Mouse (Mus musculus) R1 (cell line): ENCODE measurements around the gene Ext2.
A peak's percentile ranks its signal among the peaks of the same experiment; 100 is the strongest.

Experiments used
- DNase-seq: peaks from one replicate; pipeline ENCODE4 v3.0.0-alpha.2; 2018; ENCODE audit warnings: low read depth, low spot score

Gene Ext2

GRCm38 (mm10) chr2:93677231-93677630 is 145.1 kb downstream of the Ext2 start:
- DNase-seq = no peak

DNA sequence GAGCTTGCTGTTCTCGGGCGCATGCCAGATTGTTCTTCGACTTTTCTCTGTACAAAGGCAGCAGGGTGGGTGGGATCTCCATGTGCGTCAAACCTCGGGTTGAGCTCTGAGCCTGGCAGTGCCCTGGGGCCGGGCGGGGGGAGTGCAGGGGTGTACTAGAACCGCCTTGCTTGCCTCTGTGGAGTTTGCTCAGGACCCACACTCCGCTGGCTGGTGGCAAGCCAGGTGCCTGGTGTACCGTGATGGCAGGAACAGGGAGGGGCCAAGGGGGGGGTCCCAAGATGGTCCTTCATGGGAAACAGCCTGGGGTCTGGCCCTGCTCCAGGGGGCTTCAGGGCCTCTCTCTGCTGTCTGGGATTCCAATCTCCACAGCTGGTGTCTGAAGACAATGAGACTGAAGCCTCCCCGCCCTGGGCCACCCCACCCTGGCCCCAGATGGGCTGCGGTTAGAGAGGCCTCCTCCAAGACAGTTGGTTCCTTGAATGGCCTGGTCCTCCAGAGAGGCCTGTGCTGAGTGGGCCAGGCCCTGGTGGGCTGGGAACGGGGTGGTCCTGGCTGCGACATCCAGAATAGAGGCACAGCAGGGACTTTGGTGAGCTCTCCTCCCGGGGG is 150.7 kb downstream of the Ext2 start:
- no peak for DNase-seq

GRCm38 (mm10) chr2:93666146-93666858 is 156.1 kb downstream of the Ext2 start:
- DNase-seq = no peak

GRCm38 (mm10) chr2:93665472-93665871 is 156.9 kb downstream of the Ext2 start:
- no peak for DNase-seq

GRCm38 (mm10) chr2:93662240-93662865 is 160.0 kb downstream of the Ext2 start:
- DNase-seq = no peak

DNA sequence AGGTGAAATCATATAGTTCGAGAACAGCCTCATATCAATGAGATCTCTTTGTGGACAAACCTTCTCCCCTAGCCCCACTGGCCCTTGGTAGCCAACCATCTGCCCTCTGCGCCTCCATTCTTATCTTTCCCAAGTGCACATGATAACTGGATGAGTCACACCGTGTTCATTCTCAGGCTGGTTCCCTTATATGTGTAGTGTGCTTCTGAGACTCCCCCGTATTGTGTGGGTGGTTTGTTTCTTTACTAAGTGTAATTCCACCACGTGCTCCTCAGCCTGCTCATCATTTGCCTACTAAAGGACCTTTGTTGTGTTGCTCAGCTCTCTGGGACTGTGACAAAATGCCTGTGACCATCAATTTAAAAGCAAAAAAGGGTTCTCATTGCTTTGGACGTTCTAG is 161.3 kb downstream of the Ext2 start:
- DNase-seq = no peak

DNA sequence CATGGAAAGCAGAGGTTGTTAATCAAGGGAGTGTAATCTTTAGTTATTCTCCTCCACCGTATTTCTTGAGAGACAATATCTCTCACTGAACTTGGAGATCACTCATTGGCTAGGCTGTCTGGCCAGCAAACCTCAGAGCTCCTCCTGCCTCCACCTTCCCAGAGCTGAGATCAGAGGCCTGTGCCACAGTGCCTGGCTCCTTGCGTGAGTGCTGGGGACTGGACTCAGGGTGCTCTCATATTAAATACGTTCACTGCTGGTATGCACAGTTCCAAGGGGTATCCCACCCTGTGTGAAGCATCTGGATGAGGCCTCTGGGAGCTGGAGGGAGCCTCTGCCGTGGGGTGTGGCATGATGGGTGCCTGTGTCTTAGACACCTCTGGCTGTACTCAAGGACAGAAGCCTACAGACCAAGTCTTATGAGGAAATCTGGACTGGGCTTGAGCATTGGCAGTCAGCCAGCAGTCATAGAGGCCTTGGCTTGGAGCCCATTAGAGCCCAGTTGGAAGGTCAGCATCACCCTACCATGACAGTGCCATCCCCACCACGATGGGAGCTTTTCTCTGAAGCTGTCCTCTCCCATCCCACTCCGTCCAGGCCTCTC is 162.6 kb downstream of the Ext2 start:
- DNase-seq = no peak

DNA sequence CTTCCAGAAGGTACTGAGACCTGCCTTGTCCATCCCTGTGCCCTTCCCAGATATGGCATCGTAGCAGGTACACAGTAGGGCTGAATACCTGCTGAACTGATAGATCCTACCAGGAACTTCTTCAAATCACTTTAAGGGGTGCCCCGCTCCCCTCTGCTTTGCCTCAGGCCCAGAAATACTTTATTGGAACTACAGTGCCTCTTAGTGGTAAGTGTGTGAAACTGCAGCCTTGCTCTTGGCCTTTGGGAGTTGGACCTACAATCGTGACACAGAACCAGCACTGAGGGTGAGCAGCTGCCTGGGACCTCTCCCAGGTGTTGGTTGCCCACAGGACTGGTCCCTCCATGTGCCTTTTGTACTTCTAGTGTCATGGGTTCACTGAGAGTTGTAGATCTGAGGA is 163.4 kb downstream of the Ext2 start:
- DNase-seq = peak; percentile 36

GRCm38 (mm10) chr2:93654336-93655055 is 167.9 kb downstream of the Ext2 start:
- DNase-seq = no peak

DNA sequence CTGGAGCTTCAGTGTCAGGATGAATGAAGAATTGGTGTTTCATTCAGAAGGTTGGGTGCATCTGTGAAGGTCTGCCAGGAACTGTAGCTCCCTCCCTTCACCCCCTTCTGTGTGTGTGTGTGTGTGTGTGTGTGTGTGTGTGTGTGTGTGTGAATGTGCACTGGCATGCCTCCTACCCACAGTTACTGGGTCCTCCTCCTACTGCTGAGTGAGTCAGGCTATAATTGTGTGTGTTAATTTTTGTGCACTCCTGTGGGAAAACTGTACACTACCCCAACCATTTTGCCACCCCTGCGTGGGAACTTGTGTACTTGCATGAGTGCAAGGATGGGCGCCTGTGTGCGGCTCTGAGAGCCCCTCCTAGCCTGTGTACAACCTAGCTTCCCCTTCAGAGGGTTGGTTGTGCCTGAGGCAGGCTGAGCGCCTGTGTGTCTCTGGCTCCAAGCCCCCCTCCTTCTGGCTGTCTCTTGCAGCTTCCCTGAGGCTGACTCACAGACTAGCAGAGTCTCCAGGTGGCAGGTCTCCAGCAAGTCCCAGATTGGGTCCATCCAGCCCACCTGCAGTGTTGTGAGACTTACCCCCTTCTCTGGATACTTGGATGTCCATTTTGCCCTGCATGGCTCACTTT is 173.0 kb downstream of the Ext2 start:
- no peak for DNase-seq

DNA sequence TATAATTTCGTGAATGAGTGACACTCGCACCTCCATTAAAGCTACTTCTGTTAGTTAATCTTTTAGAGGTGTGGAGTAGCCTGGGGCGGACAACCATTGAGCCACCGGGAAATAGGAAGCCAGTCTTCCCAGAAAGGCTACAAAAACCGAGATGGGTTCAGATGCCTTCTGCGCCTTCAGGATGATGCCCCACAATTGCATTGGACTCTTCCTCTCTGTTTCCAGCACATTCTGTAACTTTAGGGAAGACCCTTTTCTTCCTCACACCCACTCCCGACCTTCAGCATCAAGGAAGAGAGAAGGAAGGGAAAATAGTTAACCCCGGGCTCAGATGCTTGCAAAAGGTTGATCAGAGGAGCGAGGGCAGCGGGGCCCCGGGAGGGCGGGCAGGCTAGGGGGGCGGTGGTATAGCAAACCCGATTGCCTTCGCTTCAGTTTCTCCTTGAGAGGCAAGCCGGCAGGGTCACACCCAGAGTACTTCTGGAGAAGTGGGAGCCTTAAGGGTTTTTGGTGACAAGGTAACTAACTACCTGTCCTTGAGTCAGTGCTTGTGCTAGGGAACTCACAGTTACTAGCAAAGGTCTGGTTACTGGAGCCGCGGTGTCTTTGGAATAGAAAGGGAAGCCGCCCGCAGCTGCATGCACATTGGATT is 174.3 kb downstream of the Ext2 start:
- DNase-seq = no peak

DNA sequence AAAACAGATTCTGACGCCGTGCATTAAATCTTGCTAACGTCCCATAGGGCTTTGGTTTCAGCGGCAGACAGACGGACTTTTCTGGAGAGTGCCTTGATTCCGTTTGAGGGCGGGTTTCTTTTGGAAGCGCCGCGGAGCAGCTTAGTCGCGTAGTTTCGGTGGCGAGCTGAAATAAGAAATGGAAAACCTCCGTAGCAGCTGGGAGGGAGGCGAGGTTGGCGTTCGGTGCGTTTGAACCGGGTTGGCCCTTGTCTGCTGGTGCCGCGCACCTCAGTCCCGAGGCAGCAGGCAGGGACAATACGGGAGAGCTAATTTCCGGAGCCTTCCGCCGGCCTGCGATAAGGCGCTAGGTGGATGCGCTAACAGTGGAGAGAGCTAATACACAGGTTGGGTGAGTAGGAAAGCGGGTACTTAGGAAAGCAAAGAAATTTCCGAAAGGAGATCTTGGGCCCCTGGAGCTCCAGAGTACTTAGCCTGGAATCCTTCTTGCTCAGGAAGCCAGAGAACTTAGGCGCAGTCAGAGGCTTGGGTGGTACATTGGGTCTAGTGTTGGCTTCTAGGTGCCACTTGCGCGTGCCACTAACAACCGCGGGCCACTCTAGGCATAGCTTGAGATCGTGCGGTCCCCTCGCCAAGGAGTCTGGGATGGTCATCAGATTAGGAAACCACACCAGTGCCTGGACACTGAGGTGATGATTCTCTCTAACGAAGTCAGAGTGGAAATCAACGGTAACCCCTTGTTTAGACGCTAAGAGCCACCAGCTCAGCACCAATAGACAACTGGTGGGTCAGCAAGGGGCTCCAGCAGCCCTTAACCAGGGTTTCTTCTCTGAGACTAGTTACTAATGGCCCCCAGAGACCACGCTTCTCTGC is 175.1 kb downstream of the Ext2 start:
- DNase-seq = peak; percentile 39

GRCm38 (mm10) chr2:93645626-93646320 is 176.6 kb downstream of the Ext2 start:
- DNase-seq = peak; percentile 20

DNA sequence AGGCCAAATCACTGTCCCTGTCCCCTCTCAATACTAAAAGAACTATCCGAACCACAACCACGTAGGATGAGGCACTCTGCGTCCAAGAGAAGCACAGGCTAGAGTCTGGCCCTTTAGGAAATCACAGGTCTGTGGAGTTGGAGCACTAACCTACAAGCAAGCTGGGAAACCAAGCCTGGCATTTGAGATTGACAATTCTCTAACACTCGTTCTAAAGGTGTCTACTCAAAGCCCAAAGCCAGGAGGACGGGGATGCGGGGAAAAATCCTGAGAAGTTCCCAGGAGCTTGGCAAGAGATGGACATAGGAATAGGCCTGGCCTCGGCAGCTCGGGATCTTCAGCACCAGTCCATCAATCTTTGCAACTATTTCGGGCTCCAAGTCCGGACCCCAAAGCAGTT is 177.2 kb downstream of the Ext2 start:
- DNase-seq = peak; percentile 14

DNA sequence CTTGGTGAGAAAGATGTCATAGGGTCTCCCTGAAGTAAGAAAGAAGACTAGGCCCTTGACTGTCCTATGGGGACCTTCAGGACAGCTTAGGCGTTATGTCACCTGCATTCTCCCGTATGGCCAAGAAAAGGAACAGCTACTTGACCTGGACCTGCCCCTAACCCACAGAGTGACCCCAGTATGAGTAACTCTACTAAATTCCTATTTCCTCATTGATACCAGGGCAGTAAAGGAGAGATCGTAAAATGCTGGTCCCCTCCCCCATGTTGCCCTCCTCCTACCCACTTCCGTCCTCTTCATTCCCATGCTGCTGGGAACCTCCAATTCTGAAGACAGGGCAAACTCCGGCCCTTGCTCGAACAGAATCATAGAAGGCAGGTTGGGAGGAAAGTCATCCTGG is 177.6 kb downstream of the Ext2 start:
- no peak for DNase-seq

GRCm38 (mm10) chr2:93644234-93644633 is 178.1 kb downstream of the Ext2 start:
- no peak for DNase-seq

DNA sequence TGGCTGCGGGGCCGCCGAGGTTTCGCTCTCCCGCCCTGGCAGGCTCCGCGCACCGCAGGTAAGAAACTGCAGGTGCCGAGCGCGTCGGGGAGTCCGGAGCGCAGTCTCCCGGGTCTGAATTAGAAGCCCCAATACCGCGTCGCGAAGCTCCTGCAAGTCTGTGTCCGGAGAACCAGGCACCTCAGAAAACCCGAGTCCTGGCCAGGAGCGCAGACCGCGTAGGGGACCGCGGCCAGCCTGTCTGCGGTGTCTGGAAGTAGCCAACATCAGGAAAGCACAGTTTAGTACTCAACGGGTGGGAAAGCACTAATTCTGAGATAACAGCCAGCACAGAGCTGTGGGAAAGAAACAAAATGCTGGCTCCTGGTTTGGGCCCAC is 179.0 kb downstream of the Ext2 start:
- no peak for DNase-seq

GRCm38 (mm10) chr2:93634609-93635008 is 187.8 kb downstream of the Ext2 start:
- no peak for DNase-seq

DNA sequence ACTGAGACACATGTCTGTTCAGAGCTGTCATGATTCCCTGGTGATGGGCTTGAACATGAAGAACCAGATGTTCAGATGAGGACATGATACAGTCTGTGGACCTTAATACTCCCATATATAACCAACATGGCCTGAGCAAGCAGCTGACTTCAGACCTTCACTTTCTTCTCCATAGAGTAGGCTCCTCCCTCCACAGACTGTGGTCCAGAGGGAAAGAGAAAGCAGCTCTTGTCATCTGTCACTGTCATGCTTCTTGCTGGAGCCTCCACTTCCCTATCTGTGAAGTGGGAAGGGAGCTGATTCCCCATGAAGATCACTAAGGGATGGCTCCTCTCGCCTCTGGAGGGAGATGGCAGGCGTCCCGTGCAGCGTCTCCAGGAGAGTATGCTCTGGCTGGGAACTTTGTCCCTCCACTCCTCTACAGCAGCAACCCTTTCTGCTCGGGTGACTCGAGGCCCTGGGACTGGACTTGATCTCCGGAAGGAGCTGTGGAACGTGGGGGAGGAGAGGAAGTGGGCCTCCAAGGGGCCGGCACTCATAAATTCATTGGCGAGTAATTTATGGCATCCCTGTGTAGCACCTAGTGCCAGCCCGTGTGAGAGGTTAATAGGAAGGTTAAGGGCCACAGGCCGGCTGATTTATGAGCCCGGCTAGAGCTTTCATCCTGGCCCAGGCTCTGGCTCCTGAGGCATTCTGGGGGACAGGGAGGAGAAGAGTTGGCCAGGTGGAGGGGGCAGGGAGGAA is 197.5 kb downstream of the Ext2 start:
- DNase-seq = no peak
